Mouse (Mus musculus) cortical plate, adult 2 months (tissue): ENCODE results near the gene Cdh24.

ENCODE experiments used
- CTCF ChIP-seq: fragments of 200-500 bp; IDR thresholded peaks from 2 replicates; pipeline ENCODE4 v1.5.1; 2011; ENCODE audit warnings: mild to moderate bottlenecking, control low read depth, low read length; ENCODE audit not compliant: insufficient read depth; ENCODE audit errors: extremely low read depth
- POLR2A ChIP-seq: fragments of 200-500 bp; IDR thresholded peaks from 2 replicates; pipeline ENCODE4 v1.6.1; 2011; ENCODE audit warnings: mild to moderate bottlenecking, low read length, control low read depth; ENCODE audit not compliant: insufficient read depth; ENCODE audit errors: extremely low read depth

DNA sequence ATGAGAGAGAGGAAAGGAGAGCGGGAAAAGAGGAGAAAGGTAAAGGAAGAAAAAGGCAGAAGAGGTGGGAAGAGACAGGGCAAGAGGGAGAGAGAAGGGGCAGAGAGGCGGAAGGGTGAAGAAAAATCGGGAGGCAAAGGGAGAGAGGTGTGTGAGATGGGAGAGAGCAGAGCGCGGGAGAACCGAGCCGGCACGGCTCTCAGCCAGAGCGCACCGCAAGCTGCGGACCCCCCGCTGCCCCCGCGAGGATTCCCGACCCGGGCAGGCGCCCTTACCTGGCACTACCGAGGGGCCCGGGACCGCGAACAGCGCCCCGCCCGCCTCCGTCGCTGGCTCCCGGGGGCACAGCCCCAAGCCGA is 239 bp downstream of the Cdh24 start, which contains the start of gene Gm17606:
- TF ChIP-seq CTCF (no peak), POLR2A (no peak)
